Mouse (Mus musculus) intestine, postnatal 0 days (tissue): Measurements from ENCODE around the gene Oxa1l. TPM values are rescaled to one million over a fixed set of nuclear protein-coding genes. Genes with fewer than 3 reads are reported as not detected.
A peak's percentile ranks its signal among the peaks of the same experiment; 100 is the strongest.
"Not testable (repeated sequence)": the region's sequence is repeated elsewhere in the genome, so short reads cannot be mapped to it uniquely, and the experiment has no call there.

Source experiments
- ATAC-seq: fragments of 200-750 bp; cut with Nextera tagmentation; 2 replicates; pipeline ENCODE4 v1.8.0; 2017; ENCODE audit warnings: mild to moderate bottlenecking, moderate TSS enrichment, moderate library complexity
- H3K27ac ChIP-seq: fragments of 300-500 bp; sonication (generic); 2 replicates; pipeline ENCODE4 v1.5.1; 2014; ENCODE audit warnings: mild to moderate bottlenecking, low read depth, low read length, moderate library complexity
- H3K27me3 ChIP-seq: fragments of 300-500 bp; sonication (generic); replicated peaks from 2 replicates; pipeline ENCODE4 v1.6.1; 2014; ENCODE audit warnings: low read length, mixed read lengths; ENCODE audit not compliant: control insufficient read depth, insufficient read depth
- H3K36me3 ChIP-seq: fragments of 300-500 bp; sonication (generic); 2 replicates; pipeline ENCODE4 v1.6.1; 2014; ENCODE audit warnings: mild to moderate bottlenecking, moderate library complexity; ENCODE audit not compliant: control insufficient read depth, insufficient read depth
- H3K4me1 ChIP-seq: fragments of 300-500 bp; sonication (generic); replicated peaks from 2 replicates; pipeline ENCODE4 v1.6.1; 2014; ENCODE audit warnings: antibody characterized with exemption, low read length, mixed read lengths; ENCODE audit not compliant: control insufficient read depth, insufficient read depth
- H3K4me2 ChIP-seq: fragments of 300-500 bp; sonication (generic); replicated peaks from 2 replicates; pipeline ENCODE4 v1.6.1; 2014; ENCODE audit warnings: low read depth, mild to moderate bottlenecking, moderate library complexity
- H3K4me3 ChIP-seq: fragments of 300-500 bp; sonication (generic); 2 replicates; pipeline ENCODE4 v1.5.1; 2014; ENCODE audit warnings: low read depth, low read length
- H3K9ac ChIP-seq: fragments of 300-500 bp; sonication (generic); 2 replicates; pipeline ENCODE4 v1.6.1; 2014; ENCODE audit warnings: mild to moderate bottlenecking, low read depth, low read length
- H3K9me3 ChIP-seq: fragments of 300-500 bp; sonication (generic); 2 replicates; pipeline ENCODE4 v1.6.1; 2016; ENCODE audit warnings: mixed run types; ENCODE audit not compliant: control insufficient read depth
- CTCF ChIP-seq: sonication (generic); IDR thresholded peaks from 2 replicates; pipeline ENCODE4 v1.5.1; 2016; ENCODE audit warnings: low read depth, mild to moderate bottlenecking, control low read depth, antibody characterized with exemption, moderate library complexity
- WGBS: fragments of 180-500 bp; shearing (Covaris S2); extraction: QIAGEN DNeasy Blood & Tissue Kit; methylation state at CpG from one replicate; pipeline ENCODE4 v1.1.7; 2014; 5-methylcytosine and 5-hydroxymethylcytosine counted together
- polyA plus RNA-seq: library from polyadenylated mRNA; unstranded; fragments of >200 nt; fragmentation: Nextera tagmentation; extraction: Ambion mirVana; gene quantifications from 2 replicates; pipeline ENCODE4 v1.2.1, GENCODE M21; 2015

The Oxa1l gene
- polyA plus RNA-seq, 1 experiment from 2014 or later = 35.5 TPM

DNA sequence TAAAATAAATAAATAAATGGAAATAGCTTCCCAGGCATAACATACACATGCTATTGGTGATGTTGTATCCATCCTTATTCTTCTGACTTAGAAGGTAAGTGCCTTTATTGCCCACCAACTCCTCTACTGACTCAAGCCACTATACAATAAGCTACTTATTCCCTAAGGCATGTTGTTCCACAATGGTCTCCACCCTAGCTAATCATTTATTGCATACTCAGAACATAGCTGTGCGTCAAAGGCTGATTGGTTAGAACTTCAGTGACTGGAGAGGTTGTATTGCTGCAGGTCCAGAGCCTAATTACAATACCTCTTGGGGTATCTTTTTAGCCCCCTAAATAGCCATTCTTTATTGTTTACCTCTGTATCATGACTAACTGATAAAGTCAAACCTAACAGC, 29.5 kb upstream of the Oxa1l start:
- no peak for TF ChIP-seq CTCF
- Histone ChIP-seq H3K4me3 (no peak overlapping the region), H3K4me2 (no peak overlapping the region), H3K36me3 (no peaks in the 10 kb centered on the region), H3K27me3 (no peaks in the 10 kb centered on the region), H3K27ac (no peak overlapping the region), H3K4me1 (no peaks in the 10 kb centered on the region; the same call in 1 of the 2 replicates), H3K9me3 (no peaks in the 10 kb centered on the region), H3K9ac (no peak overlapping the region)
- peak; percentile 62 for ATAC-seq
- WGBS = 60% methylated on average over 1 of the region's 1 CpGs

- H3K36me3 ChIP-seq = no peaks in the 10 kb centered on the region
- WGBS = 83% methylated on average over 5 of the region's 5 CpGs
Measured at GRCm38 (mm10) chr14:54332176-54333074, 28.2 kb upstream of the Oxa1l start.

DNA sequence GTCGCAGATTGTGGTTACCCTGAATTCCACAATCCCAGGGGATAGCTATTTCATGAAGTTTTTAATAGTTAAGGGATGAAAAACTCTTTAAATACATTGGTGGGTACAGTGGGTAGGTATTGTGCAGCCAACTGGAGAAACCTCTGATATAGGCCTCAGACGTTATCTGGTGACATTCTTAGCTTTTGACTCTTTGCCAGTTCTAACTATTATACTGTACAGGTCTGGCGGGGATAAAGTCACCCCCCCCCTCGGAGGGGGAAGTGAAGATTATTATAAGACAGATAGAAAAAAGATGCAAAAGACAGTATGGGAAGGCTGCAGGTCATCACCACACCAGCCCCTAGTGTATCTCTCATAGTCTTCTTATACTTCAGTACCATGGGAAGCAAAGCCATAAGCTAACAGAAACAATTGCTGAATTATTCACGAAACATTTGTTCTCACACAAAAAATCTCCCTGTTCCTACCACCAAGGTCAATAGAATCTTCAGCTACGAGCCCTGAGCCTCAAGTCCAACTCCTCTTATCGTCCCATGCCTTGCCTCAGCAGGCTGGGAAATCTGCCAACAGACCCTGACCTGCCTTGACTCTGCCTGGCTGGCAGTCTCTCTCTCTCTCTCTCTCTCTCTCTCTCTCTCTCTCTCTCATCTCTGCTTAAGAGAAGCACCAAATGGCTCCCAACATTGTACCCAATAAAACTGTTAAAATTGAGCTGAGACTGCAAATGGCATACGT, 27.0 kb upstream of the Oxa1l start:
- WGBS = 54% methylated on average over 8 of the region's 8 CpGs
- no peak for TF ChIP-seq CTCF

More at GRCm38 (mm10) chr14:54332176-54333074, 28.2 kb upstream of the Oxa1l start:
- H3K27me3 ChIP-seq = no peaks in the 10 kb centered on the region
- no peak overlapping the region for H3K4me2 ChIP-seq
- H3K9ac ChIP-seq = no peak overlapping the region
- no peak overlapping the region for H3K4me3 ChIP-seq
- TF ChIP-seq CTCF = no peak
- H3K9me3 ChIP-seq = no peaks in the 10 kb centered on the region
- no peak for ATAC-seq
- H3K27ac ChIP-seq = no peak overlapping the region
- H3K4me1 ChIP-seq = no peaks in the 10 kb centered on the region; the same call in 1 of the 2 replicates

DNA sequence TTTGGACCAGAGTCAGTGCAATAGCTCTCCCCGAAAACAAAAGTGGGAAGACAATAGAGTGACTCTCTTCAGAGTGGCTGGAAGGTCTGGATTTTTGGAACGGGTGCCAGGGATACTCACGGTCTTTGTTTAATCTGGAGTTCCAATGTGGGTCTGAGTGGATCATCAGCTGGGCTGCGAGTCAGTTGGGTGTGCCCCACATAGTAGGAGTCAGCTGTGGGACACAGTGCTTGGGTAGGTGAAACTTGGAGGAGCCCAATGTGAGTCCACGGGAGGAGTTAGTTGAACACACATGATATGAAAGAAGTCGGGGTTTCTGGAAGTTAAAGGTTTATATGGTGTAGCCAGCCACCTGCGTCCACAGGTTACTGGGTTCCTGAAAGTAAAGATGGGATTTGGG, 19.8 kb upstream of the Oxa1l start:
- H3K36me3 ChIP-seq = no peaks in the 10 kb centered on the region

More for the DNA sequence above, 27.0 kb upstream of the Oxa1l start:
- H3K4me3 ChIP-seq = no peak overlapping the region
- H3K27me3 ChIP-seq = no peaks in the 10 kb centered on the region
- no peaks in the 10 kb centered on the region; the same call in 1 of the 2 replicates for H3K4me1 ChIP-seq
- H3K9ac ChIP-seq = no peak overlapping the region
- H3K4me2 ChIP-seq = no peak overlapping the region
- H3K36me3 ChIP-seq = no peaks in the 10 kb centered on the region
- H3K27ac ChIP-seq = no peak overlapping the region
- ATAC-seq = 0 out of 2 replicates have a peak, but pooled peaks have one; percentile 56
- H3K9me3 ChIP-seq = no peaks in the 10 kb centered on the region

GRCm38 (mm10) chr14:54341807-54342206, 18.8 kb upstream of the Oxa1l start:
- H3K27me3 ChIP-seq, H3K27ac ChIP-seq, ATAC-seq, H3K4me2 ChIP-seq, H3K4me1 ChIP-seq, H3K9me3 ChIP-seq, H3K4me3 ChIP-seq, H3K9ac ChIP-seq, H3K36me3 ChIP-seq: not testable (repeated sequence)
- 46% methylated on average over 2 of the region's 2 CpGs for WGBS

More for the DNA sequence above, 19.8 kb upstream of the Oxa1l start:
- Histone ChIP-seq H3K4me1 (no peaks in the 10 kb centered on the region), H3K4me3 (no peak overlapping the region), H3K9me3 (no peaks in the 10 kb centered on the region), H3K4me2 (no peak overlapping the region), H3K9ac (no peak overlapping the region), H3K27ac (no peak overlapping the region), H3K27me3 (no peaks in the 10 kb centered on the region)
- TF ChIP-seq CTCF = no peak
- WGBS = 62% methylated on average over 7 of the region's 7 CpGs
- no peak for ATAC-seq

DNA sequence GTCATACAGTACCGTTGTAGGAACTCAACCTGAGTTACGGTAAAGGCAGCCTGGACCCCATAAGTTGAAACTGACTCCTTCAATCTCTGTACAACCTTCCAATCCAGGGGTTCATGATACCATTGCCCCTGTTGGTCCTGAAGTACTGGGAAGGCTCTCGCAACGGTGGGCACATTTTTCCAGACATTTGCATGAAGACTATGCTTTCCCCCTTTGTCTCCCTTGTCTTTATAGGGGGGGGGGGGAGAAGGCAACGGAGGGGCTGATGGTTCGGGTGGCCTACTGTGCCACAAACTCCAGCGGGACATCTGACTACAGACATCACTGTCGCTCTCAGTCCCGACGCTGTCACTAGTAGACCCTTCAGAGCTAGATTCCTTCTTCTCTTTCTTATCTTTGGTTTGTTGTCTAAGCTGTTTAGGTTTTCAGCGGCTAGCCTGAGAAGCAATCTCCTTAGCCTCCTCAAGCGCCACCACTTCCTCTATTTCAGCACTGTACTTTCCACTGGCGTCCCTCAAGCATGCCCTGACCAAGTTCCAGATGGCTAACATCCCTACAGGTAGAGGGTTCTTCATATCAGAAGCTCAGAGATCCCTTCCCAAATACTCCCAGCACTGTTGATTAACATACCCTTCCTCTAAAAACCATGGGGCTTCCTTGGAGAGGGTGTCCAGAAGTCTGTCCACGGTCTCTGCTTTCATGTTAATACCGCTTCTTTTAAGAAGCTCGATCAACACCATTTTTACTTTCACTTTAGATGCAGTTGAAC, 9.7 kb upstream of the Oxa1l start:
- not testable (repeated sequence) for ATAC-seq, H3K27me3 ChIP-seq, H3K4me3 ChIP-seq, H3K9me3 ChIP-seq, H3K4me2 ChIP-seq, H3K27ac ChIP-seq, H3K9ac ChIP-seq, H3K4me1 ChIP-seq, H3K36me3 ChIP-seq
- WGBS = 93% methylated on average over 16 of the region's 16 CpGs
